Mouse (Mus musculus) adipocyte (in vitro differentiated cells): ENCODE results near the gene Tctn1.

Experiments used
- DNase-seq: peaks from one replicate; pipeline ENCODE4 v3.0.0-alpha.2; 2016; ENCODE audit warnings: low spot score

Tctn1 gene

GRCm38 (mm10) chr5:122263933-122264905, at the start of gene Tctn1:
Tctn1 (minus strand) TSS chr5:122264460.
- peak; percentile 97 for DNase-seq

GRCm38 (mm10) chr5:122312942-122313684, 48.9 kb upstream of the Tctn1 start:
- DNase-seq: no peak

GRCm38 (mm10) chr5:122312346-122312745, 48.1 kb upstream of the Tctn1 start:
- no peak for DNase-seq

GRCm38 (mm10) chr5:122311692-122312091, 47.4 kb upstream of the Tctn1 start:
- no peak for DNase-seq

GRCm38 (mm10) chr5:122310699-122311098, 46.4 kb upstream of the Tctn1 start:
- DNase-seq: no peak

GRCm38 (mm10) chr5:122306536-122306935, 42.3 kb upstream of the Tctn1 start:
- no peak for DNase-seq

- peak; percentile 57 for DNase-seq
These were observed 41.2 kb upstream of the Tctn1 start for GRCm38 (mm10) chr5:122305472-122305871.

GRCm38 (mm10) chr5:122304541-122304940, 40.3 kb upstream of the Tctn1 start:
- DNase-seq: no peak

GRCm38 (mm10) chr5:122303937-122304336, 39.7 kb upstream of the Tctn1 start:
- DNase-seq: peak; percentile 59

- no peak for DNase-seq
These were observed 38.8 kb upstream of the Tctn1 start for GRCm38 (mm10) chr5:122302810-122303745.

- peak; percentile 44 for DNase-seq
These were observed 35.8 kb upstream of the Tctn1 start for GRCm38 (mm10) chr5:122300071-122300518.

- no peak for DNase-seq
These were observed 31.1 kb upstream of the Tctn1 start for GRCm38 (mm10) chr5:122295113-122295935.

- DNase-seq: no peak
These were observed 30.0 kb upstream of the Tctn1 start for GRCm38 (mm10) chr5:122294219-122294735.

GRCm38 (mm10) chr5:122293131-122293530, 28.9 kb upstream of the Tctn1 start:
- DNase-seq: no peak

- DNase-seq: no peak
These were observed 27.5 kb upstream of the Tctn1 start for GRCm38 (mm10) chr5:122291553-122292339.

- DNase-seq: no peak
These were observed 26.9 kb upstream of the Tctn1 start for GRCm38 (mm10) chr5:122291149-122291548.

- no peak for DNase-seq
These were observed 24.0 kb upstream of the Tctn1 start for GRCm38 (mm10) chr5:122288147-122288811.

- DNase-seq: no peak
These were observed 22.8 kb upstream of the Tctn1 start for GRCm38 (mm10) chr5:122287026-122287425.

GRCm38 (mm10) chr5:122286191-122286590, 21.9 kb upstream of the Tctn1 start:
- no peak for DNase-seq
